Mouse (Mus musculus) cerebellum, adult 2 months (tissue): Measurements from ENCODE around the gene Zfpm1. TPM values are rescaled to one million over a fixed set of nuclear protein-coding genes. Genes with fewer than 3 reads are reported as not detected.
"Not testable (repeated sequence)": the region's sequence is repeated elsewhere in the genome, so short reads cannot be mapped to it uniquely, and the experiment has no call there.

Source experiments
- DNase-seq, 2 experiments: peaks; one replicate each; pipeline ENCODE4 v3.0.0; 2021
- H3K27ac ChIP-seq: fragments of 200-500 bp; 2 replicates; pipeline ENCODE4 v1.5.1; 2012; ENCODE audit warnings: low read length, control low read depth, inconsistent platforms; ENCODE audit not compliant: insufficient read depth
- H3K27me3 ChIP-seq: fragments of 200-500 bp; 2 replicates; pipeline ENCODE4 v1.6.1; 2012; ENCODE audit warnings: inconsistent platforms, mild to moderate bottlenecking, low read length, moderate library complexity; ENCODE audit not compliant: control insufficient read depth, insufficient read depth
- H3K4me1 ChIP-seq: fragments of 200-500 bp; 2 replicates; pipeline ENCODE4 v1.6.1; 2011; ENCODE audit warnings: low read length; ENCODE audit not compliant: control insufficient read depth, insufficient read depth
- H3K4me3 ChIP-seq: fragments of 200-500 bp; replicated peaks from 2 replicates; pipeline ENCODE3; 2011; ENCODE audit warnings: mild to moderate bottlenecking, low read depth, low read length, control low read depth; ENCODE audit not compliant: insufficient read depth
- CTCF ChIP-seq: fragments of 200-500 bp; IDR thresholded peaks from 2 replicates; pipeline ENCODE4 v1.5.1; 2011; ENCODE audit warnings: low read depth, mild to moderate bottlenecking, control low read depth, low read length, moderate library complexity, borderline replicate concordance; ENCODE audit not compliant: insufficient read depth
- POLR2A ChIP-seq: fragments of 200-500 bp; IDR thresholded peaks from 2 replicates; pipeline ENCODE4 v1.6.1; 2011; ENCODE audit warnings: low read length, control low read depth, borderline replicate concordance; ENCODE audit not compliant: insufficient read depth
- WGBS: fragments of 180-500 bp; shearing (Covaris S2); methylation state at CpG from one replicate; pipeline ENCODE4 v1.1.7; 2018; 5-methylcytosine and 5-hydroxymethylcytosine counted together
- polyA plus RNA-seq: library from polyadenylated mRNA; depleted of rRNA; stranded (reverse); fragments of >200 nt; gene quantifications from 2 replicates; pipeline ENCODE4 v1.2.3, GENCODE M21; 2012

Zfpm1 gene
- polyA plus RNA-seq, 1 experiment: 20.1 TPM

DNA sequence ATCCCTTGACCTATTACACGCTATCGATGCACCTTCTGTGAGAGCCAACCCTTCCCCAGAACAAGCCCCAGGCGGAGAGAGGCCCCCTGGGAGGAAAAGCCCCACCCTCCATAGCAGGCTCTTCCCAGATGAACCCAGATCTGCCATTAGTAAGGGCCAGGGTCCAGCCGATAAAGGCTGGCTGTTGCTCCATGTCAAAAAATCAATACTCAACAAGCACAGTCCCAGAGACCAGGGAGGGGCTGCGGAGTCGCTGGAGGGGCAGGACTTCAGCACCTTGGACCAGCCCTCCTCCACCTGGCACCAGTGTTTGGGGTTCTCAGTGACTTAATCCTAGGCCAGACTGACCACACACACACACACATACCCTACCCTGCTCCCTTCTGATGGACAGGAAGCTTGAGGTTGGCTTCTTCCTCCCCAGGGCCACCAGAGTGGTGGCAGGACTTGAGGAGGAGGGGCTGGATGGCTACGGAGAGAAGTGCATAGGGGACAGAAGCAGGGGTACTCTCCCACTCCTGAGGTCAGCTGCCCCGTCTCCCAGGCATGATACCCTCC is 36.1 kb downstream of the Zfpm1 start:
- WGBS: 66% methylated on average over 8 of the region's 8 CpGs
- TF ChIP-seq CTCF (no peak), POLR2A (no peak)
- Histone ChIP-seq H3K27ac (no peak overlapping the region), H3K27me3 (no peaks in the 10 kb centered on the region), H3K4me3 (no peak overlapping the region), H3K4me1 (peaks cover 13% of the 10 kb centered on the region)
- no peak for DNase-seq

DNA sequence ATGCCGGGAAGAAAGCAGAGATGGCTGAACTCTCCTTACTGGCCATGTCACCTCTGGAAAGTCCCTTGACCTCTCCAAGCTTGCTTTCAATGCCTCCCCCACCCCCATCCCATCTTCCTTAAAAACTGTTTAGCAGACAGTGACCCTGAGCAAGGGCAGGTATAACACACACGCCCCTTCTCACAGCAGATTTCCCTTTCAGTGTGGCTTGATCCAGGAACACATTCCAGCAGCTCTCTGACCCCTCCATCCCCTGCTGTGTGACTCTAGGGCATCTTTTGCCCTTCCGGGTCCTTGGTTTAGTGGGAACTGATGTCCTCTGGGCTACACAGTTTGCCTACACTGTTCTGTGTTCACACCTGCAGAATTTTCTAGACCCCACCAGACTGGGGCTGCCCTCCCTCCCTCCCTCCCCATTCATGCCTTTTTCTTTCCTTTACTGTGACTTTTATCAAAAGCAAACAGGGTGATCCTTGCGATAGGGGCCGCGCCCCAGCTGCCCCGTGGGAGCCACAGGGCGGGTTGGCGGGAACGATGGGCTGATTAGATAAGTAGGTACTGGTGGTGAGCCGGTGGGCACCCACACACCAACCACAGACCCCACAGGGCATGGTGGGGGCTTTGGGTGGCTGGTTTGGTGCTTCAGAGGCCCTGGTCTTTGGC is 37.2 kb downstream of the Zfpm1 start:
- H3K4me1 ChIP-seq: peaks cover 13% of the 10 kb centered on the region
- TF ChIP-seq CTCF (no peak), POLR2A (no peak)
- no peak for DNase-seq
- H3K27me3 ChIP-seq: no peaks in the 10 kb centered on the region
- 93% methylated on average over 11 of the region's 11 CpGs for WGBS
- H3K27ac ChIP-seq: no peak overlapping the region
- H3K4me3 ChIP-seq: no peak overlapping the region

DNA sequence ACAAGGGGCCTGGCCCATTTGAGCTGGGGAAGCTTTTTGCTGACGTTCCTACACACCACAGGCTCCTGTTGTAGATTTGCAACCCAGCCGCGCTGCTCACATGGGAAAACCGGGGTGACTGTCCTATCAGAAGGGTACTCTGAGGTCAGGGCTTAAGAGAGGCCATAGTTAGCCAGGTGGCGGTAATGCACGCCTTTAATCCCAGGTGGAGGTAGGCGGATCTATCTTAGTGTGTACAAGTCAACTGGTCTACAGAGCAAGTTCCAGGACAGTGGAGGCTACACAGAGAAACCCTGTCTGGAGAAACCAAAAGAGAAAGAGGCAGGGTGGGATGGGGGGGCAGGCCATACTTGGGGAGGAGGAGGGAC is 37.8 kb downstream of the Zfpm1 start:
- no peak overlapping the region for H3K4me3 ChIP-seq
- H3K27me3 ChIP-seq: no peaks in the 10 kb centered on the region
- TF ChIP-seq CTCF (no peak), POLR2A (no peak)
- 92% methylated on average over 7 of the region's 7 CpGs for whole genome bisulfite sequencing
- peaks cover 13% of the 10 kb centered on the region for H3K4me1 ChIP-seq
- no peak overlapping the region for H3K27ac ChIP-seq
- no peak for DNase-seq

DNA sequence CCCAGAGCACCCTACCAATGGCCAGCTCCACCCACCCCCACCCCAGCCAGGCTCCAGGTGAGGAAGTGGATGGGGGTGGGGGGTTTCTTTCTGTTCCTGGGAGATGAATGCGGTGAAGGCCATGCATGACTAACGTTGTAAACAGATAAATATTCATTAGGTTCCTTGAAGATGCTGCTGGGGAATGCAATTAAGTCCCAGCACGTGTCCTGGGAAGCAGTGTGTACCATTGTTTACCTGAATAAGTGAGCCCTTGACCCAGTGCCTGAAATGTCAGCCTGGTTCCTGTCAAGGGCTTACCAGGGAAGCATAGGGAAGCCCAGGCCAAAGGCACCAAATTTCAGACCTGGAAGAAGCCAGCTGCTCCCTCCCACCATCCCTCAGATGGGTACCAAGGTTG is 38.6 kb downstream of the Zfpm1 start:
- no peak overlapping the region for H3K27ac ChIP-seq
- H3K4me1 ChIP-seq: peaks cover 13% of the 10 kb centered on the region
- WGBS: 49% methylated on average over 3 of the region's 3 CpGs
- no peak for TF ChIP-seq POLR2A
- TF ChIP-seq CTCF: no peak
- no peak for DNase-seq
- no peaks in the 10 kb centered on the region for H3K27me3 ChIP-seq
- H3K4me3 ChIP-seq: no peak overlapping the region

DNA sequence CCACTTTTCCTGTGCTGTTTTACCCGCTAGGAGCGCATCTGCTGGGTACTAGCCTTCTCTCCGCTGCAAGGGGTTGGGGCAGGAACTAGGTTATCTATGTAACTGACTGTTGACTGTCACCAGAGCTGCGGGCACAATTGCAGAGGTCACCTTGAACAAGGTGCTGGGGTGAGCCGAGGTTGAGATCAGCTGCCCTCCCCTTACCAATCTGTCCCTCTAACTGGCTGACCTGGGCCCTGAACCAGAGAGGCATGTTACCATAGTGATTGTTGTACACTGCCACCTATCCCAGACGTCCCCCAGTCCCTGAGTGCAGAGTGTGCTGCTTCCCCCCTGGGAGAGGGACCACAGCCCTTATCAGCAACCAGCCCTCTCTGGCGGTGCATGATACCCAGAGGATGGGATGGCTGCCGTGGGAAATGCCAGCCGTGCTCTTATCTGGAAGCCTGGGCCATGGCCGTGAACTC is 39.5 kb downstream of the Zfpm1 start:
- Histone ChIP-seq H3K4me3 (no peak overlapping the region), H3K27me3 (no peaks in the 10 kb centered on the region), H3K27ac (no peak overlapping the region), H3K4me1 (peaks cover 13% of the 10 kb centered on the region)
- no peak for DNase-seq
- 85% methylated on average over 10 of the region's 10 CpGs for WGBS
- TF ChIP-seq POLR2A: no peak
- TF ChIP-seq CTCF: no peak

DNA sequence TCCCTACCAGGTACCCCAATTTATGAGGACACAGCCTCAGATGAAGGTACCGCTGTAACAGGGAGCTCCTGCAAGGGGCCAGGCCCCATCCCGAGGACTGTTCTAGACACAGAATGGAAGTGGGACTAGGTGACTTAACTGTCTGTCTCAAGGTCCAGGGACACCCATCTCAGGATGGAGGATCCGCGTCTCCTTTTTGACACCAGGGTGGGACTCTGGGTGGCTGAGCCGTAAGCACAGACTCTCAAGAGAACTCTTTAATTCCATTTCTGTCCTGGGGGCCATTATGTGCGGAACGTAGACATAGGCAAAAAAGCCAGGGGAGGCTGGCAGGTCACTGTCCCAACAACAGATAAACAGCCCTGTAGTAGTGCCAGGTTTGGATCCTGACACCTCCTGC is 40.2 kb downstream of the Zfpm1 start:
- H3K27me3 ChIP-seq: no peaks in the 10 kb centered on the region
- H3K4me3 ChIP-seq: no peak overlapping the region
- 98% methylated on average over 7 of the region's 7 CpGs for WGBS

DNA sequence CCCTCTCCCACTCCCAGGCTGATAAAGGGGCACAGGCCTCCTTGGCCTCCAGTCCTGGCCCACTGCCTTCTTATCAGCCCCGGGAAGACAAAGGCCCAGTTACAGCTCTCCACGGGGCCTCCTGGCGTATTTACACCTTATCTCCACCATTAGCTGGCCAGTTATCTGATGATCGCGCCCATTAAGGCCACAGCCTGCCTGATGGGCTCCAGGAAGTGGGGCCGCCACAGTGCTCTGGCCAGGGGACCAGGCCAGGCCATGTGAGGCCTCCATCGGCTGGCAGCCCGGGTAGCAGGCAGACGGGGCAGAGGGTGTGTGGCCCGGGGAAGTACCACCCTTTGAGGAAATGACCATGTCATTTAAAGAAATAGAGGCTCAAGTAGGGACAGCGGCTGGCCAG is 40.9 kb downstream of the Zfpm1 start:
- H3K4me1 ChIP-seq: peaks cover 13% of the 10 kb centered on the region
- WGBS: 74% methylated on average over 11 of the region's 11 CpGs
- H3K27ac ChIP-seq: no peak overlapping the region
- no peak for DNase-seq
- H3K4me3 ChIP-seq: no peak overlapping the region
- TF ChIP-seq CTCF: no peak
- no peak for TF ChIP-seq POLR2A
- H3K27me3 ChIP-seq: no peaks in the 10 kb centered on the region

More for the DNA sequence above, 40.2 kb downstream of the Zfpm1 start:
- DNase-seq: no peak
- peaks cover 13% of the 10 kb centered on the region for H3K4me1 ChIP-seq
- no peak for TF ChIP-seq POLR2A
- TF ChIP-seq CTCF: no peak
- no peak overlapping the region for H3K27ac ChIP-seq

DNA sequence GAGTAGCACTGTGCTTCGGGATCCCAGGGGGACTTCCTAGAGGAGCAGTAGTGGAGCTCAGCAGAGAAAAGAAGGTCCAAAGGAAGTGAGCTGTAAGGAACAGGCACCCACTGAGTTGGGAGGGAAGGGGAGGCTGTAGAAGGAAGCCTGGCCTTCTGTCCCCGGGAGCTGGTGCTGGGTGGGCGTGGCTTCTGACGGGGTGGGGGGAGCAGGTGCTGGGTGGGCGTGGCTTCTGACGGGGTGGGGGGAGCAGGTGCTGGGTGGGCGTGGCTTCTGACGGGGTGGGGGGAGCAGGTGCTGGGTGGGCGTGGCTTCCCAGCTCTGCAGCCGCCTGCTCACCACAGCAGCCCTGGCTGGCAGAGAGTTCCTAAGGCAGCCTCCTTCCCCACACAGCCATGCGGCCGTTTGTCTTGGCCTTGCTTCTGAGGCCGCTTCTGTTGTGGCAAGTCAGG is 42.0 kb downstream of the Zfpm1 start:
- peaks cover 19% of the 10 kb centered on the region for H3K4me1 ChIP-seq
- H3K27me3 ChIP-seq, DNase-seq, H3K4me3 ChIP-seq, H3K27ac ChIP-seq: not testable (repeated sequence)
- WGBS: 26% methylated on average over 13 of the region's 13 CpGs
